Mouse (Mus musculus) limb, embryonic 12.5 days (tissue): ENCODE results near the gene Zfp160. TPM values are rescaled to one million over a fixed set of nuclear protein-coding genes. Genes with fewer than 3 reads are reported as not detected.
"Not testable (repeated sequence)": the region's sequence is repeated elsewhere in the genome, so short reads cannot be mapped to it uniquely, and the experiment has no call there.

Experiments used
- ATAC-seq: fragments of 200-750 bp; cut with Nextera tagmentation; 2 replicates; pipeline ENCODE4 v1.8.0; 2017; ENCODE audit warnings: low read depth, moderate TSS enrichment; ENCODE audit not compliant: insufficient number of reproducible peaks, insufficient read depth, low FRiP score, low TSS enrichment
- H3K27ac ChIP-seq: fragments of 300-500 bp; sonication (generic); 2 replicates; pipeline ENCODE4 v1.5.1; 2016; ENCODE audit warnings: mild to moderate bottlenecking, moderate library complexity
- H3K27me3 ChIP-seq: fragments of 300-500 bp; sonication (generic); 2 replicates; pipeline ENCODE4 v1.6.1; 2016; ENCODE audit warnings: mild to moderate bottlenecking, moderate library complexity
- H3K36me3 ChIP-seq: fragments of 300-500 bp; sonication (generic); 2 replicates; pipeline ENCODE4 v1.6.1; 2016; ENCODE audit warnings: mild to moderate bottlenecking, moderate library complexity
- H3K4me1 ChIP-seq: fragments of 300-500 bp; sonication (generic); replicated peaks from 2 replicates; pipeline ENCODE4 v1.6.1; 2016
- H3K4me2 ChIP-seq: fragments of 300-500 bp; sonication (generic); 2 replicates; pipeline ENCODE4 v1.6.1; 2016; ENCODE audit warnings: mild to moderate bottlenecking, moderate library complexity
- H3K4me3 ChIP-seq: fragments of 300-500 bp; sonication (generic); replicated peaks from 2 replicates; pipeline ENCODE4 v1.5.1; 2016; ENCODE audit warnings: mild to moderate bottlenecking
- H3K9ac ChIP-seq: fragments of 300-500 bp; sonication (generic); replicated peaks from 2 replicates; pipeline ENCODE4 v1.6.1; 2016; ENCODE audit warnings: mild to moderate bottlenecking, moderate library complexity
- H3K9me3 ChIP-seq: fragments of 300-500 bp; sonication (generic); 2 replicates; pipeline ENCODE4 v1.6.1; 2016; ENCODE audit warnings: mild to moderate bottlenecking, moderate library complexity
- WGBS: fragments of 180-500 bp; shearing (Covaris S2); methylation state at CpG from one replicate; pipeline ENCODE4 v1.1.7; 2016; 5-methylcytosine and 5-hydroxymethylcytosine counted together
- polyA plus RNA-seq: library from polyadenylated mRNA; unstranded; fragments of >200 nt; fragmentation: Nextera tagmentation; extraction: Ambion mirVana; gene quantifications from 2 replicates; pipeline ENCODE4 v1.2.1, GENCODE M21; 2016

Gene Zfp160
- 19.7 and 19.9 TPM in 2 replicates for polyA plus RNA-seq

DNA sequence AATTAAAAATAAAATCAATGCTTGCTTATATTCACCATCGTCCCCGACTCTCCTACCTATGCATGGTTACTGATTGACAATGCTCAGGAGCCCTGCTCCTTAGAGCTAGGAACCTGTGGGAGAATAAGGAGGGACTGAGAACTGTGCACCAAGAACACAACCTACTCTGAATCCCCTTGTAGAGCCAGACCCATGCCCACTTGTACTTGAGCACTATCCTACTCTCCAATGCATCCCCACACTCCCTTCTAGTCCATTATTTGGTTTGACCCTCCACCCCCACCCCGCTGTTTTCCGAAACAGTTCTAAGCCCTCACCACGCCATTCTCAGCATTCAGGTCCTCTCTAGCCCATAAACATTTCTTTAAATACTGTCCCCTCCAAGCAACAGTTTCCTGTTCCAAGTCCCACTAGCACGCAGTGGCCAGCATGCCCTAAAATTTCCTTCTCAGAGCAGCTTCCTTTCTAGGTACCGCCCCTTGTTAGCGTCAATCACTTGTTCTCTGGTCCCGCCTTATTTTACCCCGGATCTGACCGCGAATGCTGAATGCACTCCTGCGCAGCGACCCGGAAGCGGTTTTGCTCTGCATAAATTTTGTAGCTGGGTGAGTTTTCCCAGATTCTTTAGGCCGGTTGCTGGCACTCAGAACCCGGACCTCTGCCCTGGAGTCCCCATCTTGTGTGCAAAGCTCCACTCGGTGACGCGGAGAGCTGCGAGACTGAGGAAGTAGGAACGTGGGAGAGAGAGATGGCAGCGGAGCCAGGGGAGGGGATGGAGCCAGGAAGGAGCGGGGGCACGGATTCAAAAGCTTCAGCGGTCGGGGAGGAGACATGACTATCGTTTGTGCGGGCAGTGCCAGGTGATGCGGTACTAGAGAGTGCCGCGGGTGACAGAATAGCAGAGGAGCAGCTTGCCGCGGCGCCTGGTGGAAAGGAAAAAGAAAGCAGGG, at the start of gene Zfp160:
Gene Zfp160, plus strand, starts transcription at position 522 of the 950 bp plus-strand sequence.
- Histone ChIP-seq H3K9ac (peak within 1 kb of the TSS; percentile 89), H3K9me3 (no peaks in the 10 kb centered on the region), H3K4me3 (peak within 1 kb of the TSS; percentile 73), H3K36me3 (peaks cover 22% of the 10 kb centered on the region), H3K4me2 (peak within 1 kb of the TSS; percentile 78), H3K27ac (peak within 1 kb of the TSS; percentile 91), H3K27me3 (no peaks in the 10 kb centered on the region), H3K4me1 (peaks cover 11% of the 10 kb centered on the region; the same call in 1 of the 2 replicates)
- WGBS: 6% methylated on average over 36 of the region's 36 CpGs
- ATAC-seq: peak; percentile 95

DNA sequence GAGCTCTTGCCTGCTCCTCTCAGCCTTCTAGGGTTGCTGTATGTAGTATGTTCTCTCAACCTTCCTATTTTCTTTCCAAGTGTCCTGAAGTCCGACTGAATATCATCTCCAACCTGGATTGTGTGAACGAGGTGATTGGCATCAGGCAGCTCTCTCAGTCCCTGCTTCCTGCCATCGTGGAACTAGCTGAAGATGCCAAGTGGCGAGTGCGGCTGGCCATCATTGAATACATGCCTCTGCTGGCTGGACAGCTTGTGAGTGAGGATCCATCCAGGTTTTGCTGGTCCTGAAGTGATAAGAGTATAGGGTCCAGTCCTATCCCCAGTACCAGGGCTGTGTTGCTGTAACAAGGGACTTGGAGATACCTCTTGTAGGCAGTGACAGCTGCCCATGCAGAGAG, 48.3 kb upstream of the Zfp160 start:
- H3K27ac ChIP-seq: no peak overlapping the region
- no peak overlapping the region for H3K9ac ChIP-seq
- H3K4me2 ChIP-seq: no peak overlapping the region
- no peak overlapping the region for H3K4me3 ChIP-seq
- WGBS: 97% methylated on average over 5 of the region's 5 CpGs
- H3K36me3 ChIP-seq: peaks cover 100% of the 10 kb centered on the region
- no peaks in the 10 kb centered on the region for H3K9me3 ChIP-seq
- no peaks in the 10 kb centered on the region for H3K27me3 ChIP-seq
- H3K4me1 ChIP-seq: no peaks in the 10 kb centered on the region
- ATAC-seq: no peak

DNA sequence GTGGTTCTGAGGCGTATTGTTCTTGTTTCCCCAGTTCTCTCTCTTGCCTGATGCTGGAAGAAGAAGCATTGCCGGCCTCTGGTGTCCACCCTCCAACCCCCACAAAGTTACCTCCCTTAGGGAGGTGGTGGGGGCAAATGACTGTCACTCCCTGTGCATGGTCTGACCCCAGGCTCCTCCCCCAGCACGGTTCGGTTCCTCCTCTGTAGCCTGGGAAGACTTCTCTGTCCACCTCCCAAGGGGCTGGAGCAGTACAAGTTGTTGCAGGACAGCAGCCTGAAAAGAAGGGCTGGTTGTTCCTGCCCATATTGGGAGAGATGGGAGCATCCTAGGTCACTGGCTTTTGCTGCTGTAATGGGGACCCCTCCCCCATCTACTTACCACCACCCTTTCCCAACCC, 43.3 kb upstream of the Zfp160 start:
- ATAC-seq: no peak

DNA sequence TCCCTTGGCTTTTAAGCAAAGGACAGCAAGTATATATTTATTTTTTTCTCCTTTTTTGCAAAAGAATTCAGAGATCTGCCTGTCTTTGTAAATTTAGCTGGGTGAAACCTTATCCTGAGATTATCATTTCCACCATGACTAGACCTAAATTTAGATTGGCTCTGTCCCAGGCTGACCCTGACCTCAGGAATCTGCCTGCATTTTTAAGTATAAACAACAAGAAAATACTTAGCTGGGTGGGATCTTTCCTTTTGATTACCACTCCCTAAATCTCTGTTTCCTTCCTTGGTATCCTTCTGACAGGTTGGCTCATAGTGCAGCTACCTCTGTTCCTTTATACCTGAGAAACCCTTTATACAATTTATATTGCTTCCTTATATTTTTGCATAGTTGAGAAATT, 42.0 kb upstream of the Zfp160 start:
- Histone ChIP-seq H3K4me3 (no peak overlapping the region), H3K4me1 (no peaks in the 10 kb centered on the region), H3K4me2 (no peak overlapping the region), H3K27ac (no peak overlapping the region), H3K9ac (no peak overlapping the region), H3K36me3 (peaks cover 81% of the 10 kb centered on the region), H3K27me3 (no peaks in the 10 kb centered on the region), H3K9me3 (no peaks in the 10 kb centered on the region)
- no peak for ATAC-seq

More for the DNA sequence above, 43.3 kb upstream of the Zfp160 start:
- no peaks in the 10 kb centered on the region for H3K27me3 ChIP-seq
- 90% methylated on average over 4 of the region's 4 CpGs for WGBS
- H3K4me3 ChIP-seq: no peak overlapping the region
- no peak overlapping the region for H3K27ac ChIP-seq
- no peak overlapping the region for H3K9ac ChIP-seq
- no peaks in the 10 kb centered on the region for H3K9me3 ChIP-seq
- peaks cover 93% of the 10 kb centered on the region for H3K36me3 ChIP-seq
- no peaks in the 10 kb centered on the region for H3K4me1 ChIP-seq
- H3K4me2 ChIP-seq: no peak overlapping the region

DNA sequence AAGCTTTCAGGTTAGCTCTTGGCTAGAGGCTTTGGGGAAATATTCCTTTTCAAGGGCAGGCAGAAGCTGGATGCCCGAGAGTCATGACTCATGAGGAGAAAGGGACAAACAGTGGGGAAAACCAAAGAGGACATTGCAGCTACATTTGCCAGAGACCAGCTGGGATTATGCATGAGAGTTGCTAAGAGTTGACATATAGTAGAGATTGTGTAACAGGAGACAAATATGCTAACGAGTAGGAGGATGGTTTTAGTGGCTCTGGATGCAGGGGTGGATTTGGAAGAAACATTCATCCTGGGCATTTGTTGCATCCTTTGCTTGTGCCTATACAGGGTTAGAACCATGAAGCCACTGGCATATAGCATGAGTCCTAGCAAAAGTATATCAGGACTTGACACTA, 15.0 kb upstream of the Zfp160 start:
- no peak overlapping the region for H3K4me3 ChIP-seq
- H3K36me3 ChIP-seq: no peaks in the 10 kb centered on the region
- H3K27me3 ChIP-seq: no peaks in the 10 kb centered on the region
- ATAC-seq: no peak
- H3K9me3 ChIP-seq: no peaks in the 10 kb centered on the region
- H3K27ac ChIP-seq: no peak overlapping the region
- no peaks in the 10 kb centered on the region for H3K4me1 ChIP-seq
- no peak overlapping the region for H3K9ac ChIP-seq
- no peak overlapping the region for H3K4me2 ChIP-seq
- 73% methylated on average over 2 of the region's 2 CpGs for WGBS

DNA sequence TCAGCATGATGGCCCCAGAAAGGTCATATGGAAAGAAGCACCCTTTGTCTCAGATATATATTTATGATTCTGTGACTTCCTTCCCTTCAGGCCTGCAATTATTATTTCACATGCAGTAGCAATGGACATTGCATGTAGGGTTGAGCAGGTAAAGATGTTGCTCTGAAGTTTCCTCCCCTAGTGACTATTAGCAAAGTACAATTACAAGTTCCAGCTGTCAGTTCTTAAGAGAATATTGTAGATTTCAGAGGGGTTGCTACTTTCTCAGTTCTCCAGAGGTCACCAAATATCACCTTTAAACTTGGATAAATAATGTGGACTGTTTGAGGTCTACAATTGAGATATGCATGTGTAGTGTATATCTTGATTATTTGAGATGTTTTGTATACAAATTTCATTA, 12.3 kb upstream of the Zfp160 start, which contains the start of gene Vmn1r233:
Gene Vmn1r233, minus strand, starts transcription at position 101 of the 400 bp plus-strand sequence.
- Histone ChIP-seq H3K36me3 (no peaks in the 10 kb centered on the region), H3K9me3 (no peaks in the 10 kb centered on the region), H3K4me2 (no peak within 1 kb of the TSS), H3K27ac (no peak within 1 kb of the TSS), H3K4me1 (no peaks in the 10 kb centered on the region), H3K9ac (no peak within 1 kb of the TSS), H3K4me3 (no peak within 1 kb of the TSS), H3K27me3 (no peaks in the 10 kb centered on the region)
- ATAC-seq: no peak

DNA sequence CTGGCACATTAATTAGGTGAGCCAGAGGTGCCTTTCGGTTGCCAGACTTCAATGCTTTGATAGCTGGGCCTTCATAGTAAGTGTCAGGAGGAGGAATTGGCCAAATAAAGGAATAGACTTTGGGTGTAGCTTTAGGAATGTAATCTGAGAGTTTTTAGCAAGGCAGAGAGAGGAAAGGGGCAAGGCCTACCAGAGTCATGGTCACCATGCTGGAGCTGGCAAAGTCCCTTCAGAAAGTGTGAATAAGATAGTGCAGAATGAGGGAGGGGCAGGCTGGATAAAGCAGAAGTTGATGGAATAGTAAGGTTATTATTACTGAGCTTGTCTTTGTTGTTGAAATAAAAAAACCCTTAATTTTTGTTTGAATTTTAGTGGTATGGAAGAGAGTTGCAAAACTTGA, 1.0 kb downstream of the Zfp160 start:
- peak overlapping the region; percentile 78 for H3K4me2 ChIP-seq
- peak overlapping the region; percentile 91; the same call in 1 of the 2 replicates for H3K27ac ChIP-seq
- H3K27me3 ChIP-seq: no peaks in the 10 kb centered on the region
- 19% methylated on average over 1 of the region's 1 CpGs for WGBS
- ATAC-seq: no peak
- peak overlapping the region; percentile 89 for H3K9ac ChIP-seq
- peaks cover 29% of the 10 kb centered on the region for H3K36me3 ChIP-seq
- no peaks in the 10 kb centered on the region for H3K9me3 ChIP-seq
- peak overlapping the region; percentile 73 for H3K4me3 ChIP-seq
- peaks cover 11% of the 10 kb centered on the region; the same call in 1 of the 2 replicates for H3K4me1 ChIP-seq

DNA sequence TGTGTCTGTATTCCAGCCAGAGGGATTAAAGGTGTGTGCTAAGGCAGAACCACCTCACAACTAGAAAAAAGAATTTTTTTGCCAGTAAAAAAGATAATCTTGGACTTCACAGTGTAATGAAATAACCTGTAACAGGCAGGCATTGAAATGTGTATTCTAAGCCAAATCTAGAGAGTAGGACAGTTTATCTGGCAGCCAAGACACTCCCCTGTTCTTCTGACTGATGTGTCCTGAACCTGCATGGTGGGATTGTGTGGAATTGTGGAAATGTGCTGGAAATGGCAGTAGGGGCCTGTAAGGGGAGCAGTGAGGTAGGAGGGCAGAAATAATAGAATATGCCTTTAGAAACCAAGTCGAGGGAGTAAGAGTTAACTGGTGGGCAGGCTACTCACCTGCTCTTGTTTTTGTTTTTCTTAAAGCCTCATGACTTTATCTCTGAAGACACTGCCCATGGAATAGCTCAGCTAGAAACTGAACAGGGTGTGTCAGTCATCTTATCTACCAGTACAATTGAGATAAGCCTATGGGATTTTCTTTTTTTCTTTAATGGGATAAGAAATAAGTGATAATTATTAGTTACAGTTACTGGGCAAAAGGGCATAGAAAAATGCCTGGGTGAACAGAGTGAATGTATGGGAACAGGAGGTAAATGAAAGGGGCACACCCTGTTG, 9.8 kb downstream of the Zfp160 start:
- H3K27me3 ChIP-seq: no peaks in the 10 kb centered on the region
- H3K4me2 ChIP-seq: no peak overlapping the region
- 90% methylated on average over 1 of the region's 1 CpGs for WGBS
- H3K36me3 ChIP-seq: peaks cover 88% of the 10 kb centered on the region
- H3K4me3 ChIP-seq: no peak overlapping the region
- no peaks in the 10 kb centered on the region for H3K4me1 ChIP-seq
- H3K27ac ChIP-seq: no peak overlapping the region
- no peak for ATAC-seq
- H3K9me3 ChIP-seq: no peaks in the 10 kb centered on the region
- H3K9ac ChIP-seq: no peak overlapping the region

DNA sequence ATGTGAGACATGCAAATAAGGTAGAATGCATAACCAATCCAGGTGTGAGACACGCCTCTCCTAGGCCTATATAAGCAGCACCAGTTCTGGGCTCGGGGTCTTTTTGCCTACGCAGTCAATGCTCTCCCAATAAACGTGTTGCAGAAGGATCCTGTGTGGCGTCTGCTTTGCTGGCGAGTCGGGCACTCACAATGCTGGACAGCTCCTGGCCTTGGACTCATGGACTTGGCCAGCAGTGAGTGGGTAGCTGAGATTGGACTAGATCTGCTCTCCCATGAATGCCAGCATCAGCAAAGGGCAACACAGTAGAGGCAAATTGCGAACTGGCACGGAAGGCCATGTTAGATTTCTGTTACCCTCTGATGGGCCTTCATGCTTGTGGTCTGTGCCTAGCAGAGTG, 39.3 kb downstream of the Zfp160 start:
- H3K4me1 ChIP-seq, H3K4me2 ChIP-seq, H3K27me3 ChIP-seq, ATAC-seq, H3K9me3 ChIP-seq, H3K36me3 ChIP-seq, H3K4me3 ChIP-seq, H3K9ac ChIP-seq, H3K27ac ChIP-seq: not testable (repeated sequence)
- 87% methylated on average over 9 of the region's 9 CpGs for WGBS

DNA sequence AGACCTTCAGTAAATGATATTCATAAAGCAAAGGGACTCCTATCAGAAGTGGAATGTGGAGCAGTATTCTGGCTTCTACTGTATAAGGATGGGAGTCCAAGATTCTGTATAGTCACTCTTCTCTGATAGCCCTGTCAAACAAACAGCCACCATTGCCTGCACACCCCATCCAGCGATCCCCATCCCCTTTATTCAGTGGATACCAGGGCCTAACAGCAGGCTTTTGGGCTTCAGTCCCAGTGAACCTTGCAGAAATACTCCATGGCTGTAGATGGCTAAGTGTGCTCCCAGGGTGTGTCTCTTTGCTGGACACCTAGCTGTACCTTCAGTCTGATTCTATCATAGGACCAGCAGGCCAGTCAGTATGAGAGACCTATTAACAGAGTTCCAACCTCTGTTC, 42.2 kb downstream of the Zfp160 start:
- H3K27me3 ChIP-seq: no peaks in the 10 kb centered on the region
- no peak overlapping the region for H3K4me2 ChIP-seq
- no peaks in the 10 kb centered on the region for H3K36me3 ChIP-seq
- H3K4me3 ChIP-seq: no peak overlapping the region
- WGBS: 86% methylated on average over 1 of the region's 1 CpGs
- H3K9ac ChIP-seq: no peak overlapping the region
- H3K9me3 ChIP-seq: no peaks in the 10 kb centered on the region
- H3K27ac ChIP-seq: no peak overlapping the region
- ATAC-seq: no peak
- no peaks in the 10 kb centered on the region for H3K4me1 ChIP-seq

DNA sequence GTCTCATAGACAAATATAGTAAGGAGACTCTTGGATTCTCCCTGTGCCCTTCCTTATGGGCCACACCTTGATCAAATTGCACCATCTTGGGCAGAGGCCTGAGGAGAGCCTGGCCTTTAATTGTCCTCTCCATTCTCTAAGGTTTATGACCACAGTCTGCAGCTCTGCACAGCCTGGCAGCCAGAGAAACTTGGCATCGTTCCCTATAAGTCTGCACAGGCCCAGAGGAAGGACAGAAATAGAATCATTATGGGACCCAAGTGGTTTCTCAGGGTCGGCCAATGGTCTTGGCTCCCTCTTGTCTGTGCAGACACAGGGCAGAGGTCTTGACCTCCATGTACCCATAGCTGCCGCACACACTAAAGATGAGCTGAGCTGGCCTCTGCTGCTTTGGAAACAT, 42.6 kb downstream of the Zfp160 start:
- H3K9me3 ChIP-seq, H3K9ac ChIP-seq, H3K27ac ChIP-seq, H3K27me3 ChIP-seq, H3K4me1 ChIP-seq, ATAC-seq, H3K4me3 ChIP-seq, H3K36me3 ChIP-seq, H3K4me2 ChIP-seq: not testable (repeated sequence)
- no CpG with 5 or more reads among the region's 3 CpGs for WGBS
